Mouse (Mus musculus) neutrophil, adult 5-6 weeks (primary cell): ENCODE measurements around the gene Catsper3. TPM values are rescaled to one million over a fixed set of nuclear protein-coding genes. Genes with fewer than 3 reads are reported as not detected.

Source experiments
- ATAC-seq: fragments of 151-379, 151-347 bp; 2 replicates; pipeline ENCODE4 v1.8.0; 2017; ENCODE audit warnings: mild to moderate bottlenecking, moderate TSS enrichment; ENCODE audit not compliant: insufficient number of reproducible peaks, poor library complexity, low FRiP score, severe bottlenecking; ENCODE audit errors: extremely low read depth
- total RNA-seq: library from RNA; stranded (forward); fragments of 200-1000 nt; gene quantifications from 2 replicates; pipeline ENCODE4 v1.2.3, GENCODE M21; 2017

Catsper3 gene
- total RNA-seq, 1 experiment from 2014 or later = not detected

DNA sequence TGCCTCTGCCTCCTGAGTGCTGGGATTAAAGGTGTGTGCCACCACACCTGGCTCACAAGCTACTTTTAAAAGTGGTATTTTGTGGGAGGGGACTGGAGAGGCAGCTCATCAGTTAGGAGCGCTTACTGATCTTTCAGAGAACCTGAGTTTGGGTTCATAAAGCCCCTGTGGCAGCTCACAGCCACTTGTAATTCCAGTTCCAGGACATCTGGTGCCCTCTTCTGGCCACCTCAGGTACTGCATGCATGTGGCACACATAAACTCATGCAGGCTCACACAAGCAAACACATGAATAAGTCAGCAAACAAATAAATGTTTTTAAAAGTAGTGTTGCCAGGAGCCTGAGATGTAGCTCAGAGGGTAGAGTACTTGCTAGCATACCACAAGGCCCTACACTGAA is 59.3 kb downstream of the Catsper3 start:
- no peak for ATAC-seq

- no peak for ATAC-seq
These were observed 63.4 kb downstream of the Catsper3 start for GRCm38 (mm10) chr13:55847805-55848204.

DNA sequence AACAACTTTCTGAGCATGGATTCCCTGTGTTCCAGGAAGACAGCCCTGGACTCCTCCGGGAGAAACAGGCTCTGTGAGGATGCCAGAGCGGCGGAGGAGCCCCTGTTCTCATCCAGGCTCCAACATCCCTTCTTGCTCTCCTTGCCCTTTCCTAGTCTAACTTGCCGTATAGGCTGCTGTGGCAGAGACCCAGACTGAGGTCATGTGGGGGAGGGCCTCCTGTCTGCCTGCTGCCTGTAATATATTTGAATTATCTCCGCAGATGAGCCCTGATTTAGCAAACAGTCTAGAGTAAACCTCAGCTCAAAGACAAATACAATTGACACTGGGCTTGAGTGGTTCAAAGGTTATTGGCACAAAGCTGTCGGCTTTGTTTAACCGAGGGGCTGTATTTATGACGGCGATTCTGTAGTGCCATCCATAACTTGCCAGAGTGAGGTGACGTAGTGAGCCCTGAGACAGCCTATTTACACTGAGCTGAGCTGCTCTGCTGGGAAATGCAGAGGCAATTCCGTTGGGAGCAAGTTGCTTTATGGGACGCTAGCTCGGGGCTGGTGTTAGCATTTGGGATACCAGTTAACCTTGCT is 64.3 kb downstream of the Catsper3 start:
- ATAC-seq = no peak

- no peak for ATAC-seq
These were observed 66.4 kb downstream of the Catsper3 start for GRCm38 (mm10) chr13:55850726-55851125.

GRCm38 (mm10) chr13:55852205-55852604 is 67.8 kb downstream of the Catsper3 start:
- no peak for ATAC-seq

- no peak for ATAC-seq
These were observed 71.4 kb downstream of the Catsper3 start for GRCm38 (mm10) chr13:55855793-55856192.

- ATAC-seq = no peak
These were observed 74.1 kb downstream of the Catsper3 start for GRCm38 (mm10) chr13:55858463-55858862.

Other genes with a start within 250 kb of the Catsper3 start
- 107 and 116 TPM in 2 replicates for gene Ddx41, start 247.9 kb upstream of the Catsper3 start, total RNA-seq
- 108 and 118 TPM in 2 replicates for gene Fam193b, start 213.4 kb upstream of the Catsper3 start, total RNA-seq
- 68.9 and 74.4 TPM in 2 replicates for gene Tmed9, start 210.8 kb upstream of the Catsper3 start, total RNA-seq
- gene B4galt7, start 184.7 kb upstream of the Catsper3 start, total RNA-seq = 14.7 and 19.1 TPM in 2 replicates
- 29.3 and 53.3 TPM in 2 replicates for gene Caml, start 161.6 kb upstream of the Catsper3 start, total RNA-seq
- gene Ddx46, start 149.5 kb upstream of the Catsper3 start, total RNA-seq = 206 and 230 TPM in 2 replicates
- 42.8 and 43.5 TPM in 2 replicates for gene B230219D22Rik, start 91.4 kb upstream of the Catsper3 start, total RNA-seq
- gene Txndc15, start 69.9 kb upstream of the Catsper3 start, total RNA-seq = 25.3 and 31.1 TPM in 2 replicates
- gene Pcbd2, start 57.2 kb upstream of the Catsper3 start, total RNA-seq = 8.7 and 17.8 TPM in 2 replicates
- gene Pitx1, start 51.6 kb downstream of the Catsper3 start, total RNA-seq = not detected in 2 replicates